Mouse (Mus musculus) kidney, postnatal 36 days (tissue): ENCODE measurements at regions not wholly inside any gene's neighbourhood (a gene's known extent, or its start where the extent isn't known, plus 50 kb on each side); places are given as distances from the start of the nearest gene placed in this dataset.

Source experiments
- DNase-seq, 2 experiments: peaks; one replicate each; pipeline ENCODE4 v3.0.0; 2021 to 2022; ENCODE audit warnings: mixed read lengths in 2 of 2

DNA sequence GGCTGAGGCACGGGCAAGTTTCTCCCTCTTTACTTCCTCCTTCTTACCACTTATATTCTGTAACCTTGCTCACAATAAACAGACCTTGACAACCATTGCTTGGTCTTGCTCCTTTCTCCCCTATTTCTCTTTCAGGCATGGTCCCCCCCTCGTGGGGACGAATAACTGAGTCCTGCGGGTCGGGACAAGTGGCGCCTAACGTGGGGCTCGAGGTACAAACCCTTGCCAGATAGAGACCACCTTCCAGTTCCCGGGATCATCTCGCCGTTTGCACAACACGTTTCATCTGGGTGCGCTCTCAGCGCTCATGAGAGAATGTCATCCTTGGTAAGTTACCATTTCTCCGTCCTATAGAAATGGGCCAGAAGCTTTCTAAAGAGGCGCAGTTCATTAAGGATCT lies 79.6 kb upstream of the Foxn3 start:
- no peak for DNase-seq

GRCm38 (mm10) chr12:99642131-99642895 lies 78.9 kb upstream of the Foxn3 start:
- no peak for DNase-seq

DNA sequence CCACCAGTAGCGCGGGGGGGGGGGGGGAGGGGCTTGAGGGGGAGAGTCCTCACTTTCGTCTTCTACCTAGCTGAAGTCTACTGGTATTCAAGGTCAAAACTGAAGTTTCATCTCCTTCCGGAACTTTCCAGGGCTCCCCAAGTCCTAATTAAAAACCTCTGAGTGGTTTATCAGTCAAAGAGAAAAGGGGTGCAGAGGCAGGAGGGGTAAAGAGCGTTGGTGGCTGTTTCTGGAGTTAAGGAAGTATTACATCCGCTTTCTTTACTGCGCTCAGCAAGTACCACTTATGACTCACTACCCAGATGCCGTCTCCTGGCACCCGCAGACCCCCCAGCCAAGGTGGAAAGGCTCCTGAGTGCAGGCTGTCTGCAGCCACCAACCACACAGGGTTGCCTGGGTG lies 77.9 kb upstream of the Foxn3 start:
- DNase-seq, result no peak

- DNase-seq, result peak in 1 of 2 experiments; percentile 7
Measured at GRCm38 (mm10) chr12:99640214-99641151, 77.1 kb upstream of the Foxn3 start.

DNA sequence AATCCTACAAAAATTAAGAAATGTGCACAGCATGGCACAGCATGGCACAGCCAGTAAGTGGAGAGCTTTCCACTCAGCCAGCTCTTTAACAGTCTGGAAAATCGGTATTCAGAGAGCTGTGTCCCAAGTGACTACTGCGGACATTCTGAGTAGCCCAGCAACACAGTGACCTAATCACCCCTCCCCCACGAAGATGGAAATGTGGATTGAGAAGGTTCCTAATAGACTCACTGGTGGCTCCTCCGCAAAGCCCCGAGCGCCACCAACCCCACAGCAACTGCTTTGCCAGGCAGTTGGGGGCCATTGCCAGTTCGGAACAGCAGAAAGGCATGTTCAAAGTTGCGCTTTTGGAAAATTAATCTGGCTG lies 76.4 kb upstream of the Foxn3 start:
- DNase-seq, result no peak

DNA sequence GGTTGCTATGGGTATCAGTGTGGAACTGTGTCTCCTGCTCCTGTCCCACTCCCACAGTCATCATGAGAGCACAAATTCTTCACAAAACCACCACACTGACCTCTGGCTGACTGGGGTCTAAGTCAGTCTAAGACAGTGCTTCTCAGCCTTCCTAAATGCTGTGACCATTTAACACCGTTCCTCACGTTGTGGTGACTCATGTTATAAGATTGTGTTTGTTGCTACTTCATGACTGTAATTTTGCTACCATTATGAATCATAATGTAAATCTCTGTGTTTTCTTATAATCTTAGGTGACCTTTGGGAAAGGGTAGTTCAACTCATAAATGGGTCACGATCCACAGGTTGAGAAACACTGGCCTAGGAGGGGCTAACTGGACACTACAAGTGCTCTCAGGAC lies 75.7 kb upstream of the Foxn3 start:
- DNase-seq, result no peak

GRCm38 (mm10) chr12:99637986-99638385 lies 74.6 kb upstream of the Foxn3 start:
- no peak for DNase-seq

GRCm38 (mm10) chr12:99636234-99636633 lies 72.9 kb upstream of the Foxn3 start:
- DNase-seq, result no peak

DNA sequence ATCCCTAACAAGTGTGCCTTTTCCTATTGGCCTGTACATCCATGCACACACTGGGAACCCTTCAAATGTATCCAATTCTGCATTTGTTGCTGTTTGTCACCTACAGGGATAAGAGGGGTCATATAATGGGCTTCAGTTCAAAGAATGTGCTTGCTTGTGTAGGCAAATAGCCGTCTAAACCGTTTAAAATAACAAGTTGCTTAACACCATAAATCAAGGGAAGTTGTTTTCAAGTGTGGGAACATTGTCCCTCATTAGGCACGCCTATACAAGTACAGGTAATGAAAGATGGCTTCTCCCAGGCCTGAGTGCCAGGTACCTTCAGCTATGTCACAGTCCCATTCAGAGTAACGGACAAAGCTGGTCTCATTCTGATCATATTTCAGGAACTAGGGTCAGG lies 72.0 kb upstream of the Foxn3 start:
- DNase-seq, result no peak

DNA sequence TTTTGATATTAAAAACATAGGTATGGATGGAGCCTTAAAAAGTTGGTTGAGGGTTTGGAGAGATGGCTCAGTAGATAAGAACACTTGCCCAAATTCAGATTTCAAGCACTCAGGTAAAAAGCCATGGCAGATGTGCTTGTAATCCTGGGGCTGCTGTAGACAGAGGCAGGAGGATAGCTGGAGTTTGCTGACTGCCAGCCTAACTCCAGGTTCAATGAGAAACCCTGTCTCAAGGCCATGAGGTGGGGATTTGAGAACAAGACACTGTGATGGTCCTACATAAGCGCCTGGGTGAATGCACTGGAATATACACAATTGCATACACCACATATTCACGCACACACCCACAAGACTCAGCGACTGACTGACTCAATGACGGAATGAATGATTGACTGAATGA lies 71.3 kb upstream of the Foxn3 start:
- DNase-seq, result no peak

DNA sequence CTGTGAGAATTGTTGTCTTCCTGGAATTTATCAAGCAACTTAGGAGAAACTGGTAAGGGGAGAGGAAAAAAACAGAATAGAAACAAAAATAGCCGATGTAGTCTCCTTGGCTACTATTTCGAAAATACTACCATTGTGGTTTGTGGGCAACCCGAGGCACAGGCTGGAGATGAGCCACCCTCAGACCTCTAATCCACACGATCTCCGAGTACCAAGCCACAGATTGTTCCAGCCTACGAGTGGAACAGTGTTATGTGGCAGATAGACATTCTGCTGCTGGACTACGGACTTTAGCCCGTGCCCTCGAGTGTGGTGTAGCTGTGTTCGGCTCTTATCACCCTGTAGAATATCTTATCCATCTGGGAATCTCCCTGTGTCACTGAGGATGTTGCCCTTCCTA lies 70.3 kb upstream of the Foxn3 start:
- no peak for DNase-seq

DNA sequence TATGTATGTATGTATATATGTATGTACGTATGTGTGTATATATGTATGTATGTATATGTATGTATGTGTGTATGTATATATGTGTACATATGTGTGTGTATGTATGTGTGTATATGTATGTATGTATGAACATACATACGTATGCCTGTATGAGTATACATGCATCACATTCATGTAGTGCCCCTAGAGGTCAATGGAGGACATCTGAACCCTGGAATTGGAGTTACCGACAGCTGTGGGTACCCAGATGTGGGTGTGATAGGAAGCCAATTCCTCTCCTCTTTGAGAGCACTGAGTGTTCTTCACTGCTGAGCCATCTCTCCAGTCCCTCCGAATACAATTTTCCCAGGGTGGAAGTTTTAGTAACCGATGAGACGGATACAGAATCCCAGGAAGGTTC lies 69.6 kb upstream of the Foxn3 start:
- no peak for DNase-seq

DNA sequence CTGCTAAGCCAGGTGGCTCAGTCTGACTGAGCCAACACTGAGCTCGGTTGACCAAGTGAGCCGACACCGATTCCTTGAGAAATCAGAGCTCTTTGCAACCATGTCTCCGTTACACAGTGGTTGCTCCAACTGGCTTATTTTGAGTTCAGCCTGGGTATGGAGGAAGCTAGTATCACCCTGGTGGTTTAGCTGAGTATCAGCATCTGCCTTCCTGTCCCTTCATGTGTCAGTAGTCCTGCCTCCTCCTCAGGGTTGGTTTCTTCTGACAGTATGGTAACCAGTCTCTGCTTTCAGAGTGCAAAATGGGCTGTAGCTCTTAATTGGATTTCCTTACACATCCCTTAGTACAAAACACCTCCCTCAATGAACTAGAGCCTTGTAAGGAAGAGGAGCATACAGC lies 66.2 kb upstream of the Foxn3 start:
- no peak for DNase-seq

- DNase-seq, result no peak
Measured at GRCm38 (mm10) chr12:99628421-99628820, 65.0 kb upstream of the Foxn3 start.

DNA sequence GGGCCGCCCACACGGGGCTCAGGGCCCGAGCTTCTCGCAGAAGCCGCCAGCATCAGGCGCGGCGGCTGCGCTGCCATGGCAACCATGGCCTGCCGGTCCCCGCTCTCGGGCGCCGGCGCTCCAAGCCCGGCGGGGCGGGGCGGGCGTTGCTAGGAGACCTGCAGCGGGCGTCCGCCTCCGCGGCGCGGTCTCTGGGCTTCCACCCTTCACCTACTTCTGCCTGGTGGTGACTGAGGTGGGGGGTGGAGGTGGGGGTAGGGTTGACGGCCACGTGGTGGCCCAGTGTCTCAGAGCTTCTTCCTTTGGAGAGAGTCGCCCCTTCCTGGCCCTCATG lies 64.5 kb upstream of the Foxn3 start:
- peak; percentile 84 to 94 for DNase-seq

GRCm38 (mm10) chr12:99627201-99627897 lies 64.0 kb upstream of the Foxn3 start:
- peak; percentile 24 to 27 for DNase-seq

- DNase-seq, result no peak
Measured at GRCm38 (mm10) chr12:99626147-99626546, 62.8 kb upstream of the Foxn3 start.

- no peak for DNase-seq
Measured at GRCm38 (mm10) chr12:99625094-99625493, 61.7 kb upstream of the Foxn3 start.

- DNase-seq, result no peak
Measured at GRCm38 (mm10) chr12:99622238-99622637, 58.9 kb upstream of the Foxn3 start.

DNA sequence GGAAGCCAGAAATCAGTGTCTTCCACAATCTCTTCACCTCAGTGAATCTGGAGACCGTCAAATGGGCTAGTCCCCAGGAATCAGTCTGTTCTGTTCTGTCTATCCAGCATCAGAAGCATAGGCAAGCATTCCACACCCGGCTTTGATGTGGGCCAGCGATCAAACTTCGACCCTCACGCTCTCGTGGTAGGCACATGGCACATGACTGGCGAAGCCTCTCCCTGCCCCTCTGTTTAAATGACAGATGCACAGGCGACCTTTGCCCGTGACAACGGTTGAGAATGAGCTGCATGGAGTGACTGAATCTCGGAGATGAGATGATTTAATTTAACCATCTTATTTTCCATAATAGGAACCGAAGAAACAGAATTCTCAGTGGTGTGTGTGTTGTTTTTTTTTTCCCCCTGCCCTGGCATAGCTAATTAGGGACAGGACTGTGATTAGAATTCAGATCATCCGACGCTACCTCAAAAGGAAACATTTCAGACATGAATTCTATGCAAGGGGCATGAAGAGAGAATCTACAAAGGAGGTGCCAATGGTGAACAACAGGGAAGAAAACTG lies 53.9 kb upstream of the Foxn3 start:
- DNase-seq, result no peak

GRCm38 (mm10) chr12:99614420-99614819 lies 51.0 kb upstream of the Foxn3 start:
- DNase-seq, result no peak
